In the genomic region with DNA sequence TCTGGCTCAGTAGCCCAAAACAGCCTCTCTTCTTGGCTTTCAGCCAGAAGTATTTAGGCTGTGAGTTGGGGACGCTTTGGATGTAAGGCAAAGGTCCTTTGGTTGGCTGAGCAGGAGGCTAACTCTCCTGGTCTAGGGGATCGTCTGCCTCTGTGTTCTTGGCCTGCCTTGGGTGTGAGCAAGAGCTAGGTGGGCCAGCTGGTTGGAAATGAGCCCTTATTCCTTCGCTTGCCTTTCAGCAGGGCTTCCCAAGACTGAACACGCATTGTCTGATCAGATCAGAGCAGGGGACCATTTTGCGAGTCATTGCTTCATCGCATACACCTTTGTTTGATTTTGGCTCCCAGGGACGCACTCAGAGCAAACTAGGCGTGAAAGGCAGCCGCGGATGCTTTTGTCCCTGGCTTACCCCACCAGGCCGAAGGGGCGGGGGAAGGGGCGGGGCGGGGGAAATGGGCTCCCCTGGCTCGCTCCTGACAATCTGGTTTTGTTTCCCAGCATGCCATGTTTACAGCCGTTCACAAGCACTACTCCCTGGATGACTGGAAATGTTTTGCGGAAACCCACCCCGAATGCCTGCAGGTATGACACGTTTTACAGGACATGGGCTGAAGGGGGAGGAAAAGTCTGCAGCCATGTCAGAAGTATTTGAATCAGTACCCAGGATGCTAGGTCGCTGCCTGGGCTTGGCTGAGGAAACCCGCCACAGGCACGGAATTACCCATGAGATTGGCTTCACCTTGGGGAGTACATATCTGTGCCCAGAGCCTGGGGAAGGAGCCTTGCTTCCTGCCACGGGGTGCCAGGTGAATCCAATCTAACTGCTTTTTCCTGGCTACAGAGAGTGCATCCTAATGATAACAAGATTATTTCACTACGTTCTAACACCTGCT, we compare ENCODE assay signal across 8 mouse cellular contexts. TPM values are rescaled to one million over a fixed set of nuclear protein-coding genes. Genes with fewer than 3 reads are reported as not detected.
A peak's percentile ranks its signal among the peaks of the same experiment; 100 is the strongest.
DNase-seq lines count a peak whose midpoint lies in the region; ATAC-seq and TF ChIP-seq lines count a peak whose summit lies in the region.

No protein-coding gene starts in this region.

- peak overlapping the region; percentile 58 for H3K4me2 ChIP-seq in heart, embryonic 16.5 days (ENCODE audit: low read depth, low read length)
- H3K4me2 ChIP-seq in midbrain, embryonic 15.5 days, result peak overlapping the region; percentile 52

- H3K27me3 ChIP-seq in cerebellum, adult 2 months (ENCODE audit: control insufficient read depth, insufficient read depth, low read length), result no peaks in the 10 kb centered on the region
- H3K27me3 ChIP-seq in heart, embryonic 16.5 days (ENCODE audit: control insufficient read depth, insufficient read depth, low read length), result no peaks in the 10 kb centered on the region
- H3K27me3 ChIP-seq in midbrain, embryonic 15.5 days (replicated peaks), result no peaks in the 10 kb centered on the region

- no peaks in the 10 kb centered on the region for H3K9me3 ChIP-seq in heart, embryonic 16.5 days (replicated peaks; ENCODE audit: control insufficient read depth, low read length)
- no peaks in the 10 kb centered on the region for H3K9me3 ChIP-seq in midbrain, embryonic 15.5 days

- H3K36me3 ChIP-seq in heart, embryonic 16.5 days (ENCODE audit: control insufficient read depth, insufficient read depth), result peaks cover 25% of the 10 kb centered on the region
- no peaks in the 10 kb centered on the region for H3K36me3 ChIP-seq in midbrain, embryonic 15.5 days (replicated peaks)

- no peak for TF ChIP-seq CTCF in cerebellum, adult 2 months (IDR thresholded peaks at IDR 0.05; ENCODE audit: borderline replicate concordance, insufficient read depth, low read depth, low read length)

- H3K9ac ChIP-seq in heart, embryonic 16.5 days (ENCODE audit: low read length), result peak overlapping the region; percentile 34; the same call in 1 of the 2 replicates
- peak overlapping the region; percentile 28 for H3K9ac ChIP-seq in midbrain, embryonic 15.5 days

- H3K4me1 ChIP-seq in cerebellum, adult 2 months (ENCODE audit: control insufficient read depth, insufficient read depth, low read length), result peaks cover 9% of the 10 kb centered on the region
- H3K4me1 ChIP-seq in brown adipose tissue, adult 24 weeks (ENCODE audit: control insufficient read depth, insufficient read depth, insufficient read length, low read length), result peaks cover 34% of the 10 kb centered on the region
- peaks cover 48% of the 10 kb centered on the region for H3K4me1 ChIP-seq in heart, embryonic 16.5 days (ENCODE audit: control insufficient read depth, insufficient read depth, low read length)
- H3K4me1 ChIP-seq in midbrain, embryonic 15.5 days, result peaks cover 24% of the 10 kb centered on the region

- no peak for TF ChIP-seq POLR2A in cerebellum, adult 2 months (IDR thresholded peaks at IDR 0.05; ENCODE audit: borderline replicate concordance, insufficient read depth, low read length)

- H3K27ac ChIP-seq in cerebellum, adult 2 months (ENCODE audit: insufficient read depth, low read length), result no peak overlapping the region
- H3K27ac ChIP-seq in brown adipose tissue, adult 24 weeks (replicated peaks; ENCODE audit: low read depth, low read length), result peak overlapping the region; percentile 64
- H3K27ac ChIP-seq in heart, embryonic 16.5 days (ENCODE audit: low read length), result peak overlapping the region; percentile 77
- peak overlapping the region; percentile 71 for H3K27ac ChIP-seq in midbrain, embryonic 15.5 days

- peak; percentile 26 to 37 for DNase-seq in cerebellum, adult 2 months
- DNase-seq in cerebellum, postnatal 36 days, result no peak
- DNase-seq in kidney, postnatal 4 days, result peak; percentile 76 to 81
- DNase-seq in frontal cortex, postnatal 25 days (ENCODE audit: low spot score in 2 of 2), result no peak
- DNase-seq in layer of hippocampus, postnatal 14 days (ENCODE audit: low spot score in 2 of 2), result no peak

- WGBS in cerebellum, adult 2 months, result 8% methylated on average over 24 of the region's 24 CpGs
- 20% methylated on average over 24 of the region's 24 CpGs for WGBS in heart, embryonic 16.5 days
- WGBS in midbrain, embryonic 15.5 days, result 3% methylated on average over 24 of the region's 24 CpGs

- peak; percentile 49; the same call in 1 of the 2 replicates for ATAC-seq in heart, embryonic 16.5 days (replicated peaks; ENCODE audit: extremely low read depth, insufficient read depth, low FRiP score)
- ATAC-seq in midbrain, embryonic 15.5 days (replicated peaks), result peak; percentile 72

- peak overlapping the region; percentile 19 for H3K4me3 ChIP-seq in cerebellum, adult 2 months (replicated peaks; ENCODE audit: insufficient read depth, low read depth, low read length)
- peak overlapping the region; percentile 22; the same call in 1 of the 2 replicates for H3K4me3 ChIP-seq in brown adipose tissue, adult 24 weeks (ENCODE audit: insufficient read depth, low read depth, low read length)
- peak overlapping the region; percentile 8 for H3K4me3 ChIP-seq in heart, embryonic 16.5 days (ENCODE audit: low read length)
- H3K4me3 ChIP-seq in midbrain, embryonic 15.5 days, result peak overlapping the region; percentile 29

RNA-seq across cellular contexts. Expression of a gene that starts 9.5 kb away (rescaled TPM):
- 69.1 TPM in 2 replicates for polyA plus RNA-seq in cerebellum, adult 2 months (2012; rRNA removed)
- 74.5 and 79.6 TPM in 2 replicates for polyA plus RNA-seq in brown adipose tissue, adult 24 weeks (2012; ENCODE audit: insufficient read depth, insufficient read length, missing spikeins)
- 213 and 219 TPM in 2 replicates for polyA plus RNA-seq in heart, embryonic 16.5 days (2015; fragmentation: Nextera tagmentation; extraction: Ambion mirVana)
- polyA plus RNA-seq in midbrain, embryonic 15.5 days (2015; fragmentation: Nextera tagmentation; extraction: Ambion mirVana), result 29.5 and 31.7 TPM in 2 replicates
- 10 to 100 TPM; 60.1 to 60.7 TPM for total RNA-seq in layer of hippocampus, postnatal 14 days (2021)

Comparison
In these comparisons a context has a peak if more than half of its experiments do, and no peak if none do; other contexts are left out.
1. DNase-seq: peak in cerebellum, adult 2 months (2 of 2) and kidney, postnatal 4 days (2 of 2); none in cerebellum, postnatal 36 days (0 of 2), frontal cortex, postnatal 25 days (0 of 2) and layer of hippocampus, postnatal 14 days (0 of 2).
2. Peak in every context shown above with its lines, with median percentiles within 50 percentile points of each other: H3K4me3 ChIP-seq.